In genomic region chr8:63109761-63110160, GRCm38 (mm10) we compare ENCODE assay signal across 23 mouse cellular contexts.
"Had no signal": no experiment of that assay in that cellular context is flagged by ENCODE, and none has a peak within 500 bp of the region (broad histone marks: within the 10 kb centered on the region; RNA-seq: fewer than 3 reads in every experiment).

No protein-coding gene starts in this region.

- H3K4me2 ChIP-seq: limb, embryonic 13.5 days; liver, embryonic 12.5 days; liver, embryonic 15.5 days; lung, embryonic 15.5 days; midbrain, embryonic 13.5 days; stomach, embryonic 15.5 days had no signal

- DNase-seq: kidney, adult 2 months; kidney, postnatal 25 days; layer of hippocampus, postnatal 36 days; liver; lung, adult 18-20 months; lung, postnatal 10 days; lung, postnatal 36 days; right cerebral cortex, postnatal 25 days; spleen, adult 18-20 months; thymus, adult 2 months; thymus, postnatal 14 days; thymus, postnatal 4 days had no signal

- ATAC-seq: intestine, postnatal 0 days; liver, embryonic 12.5 days; midbrain, embryonic 13.5 days had no signal

- H3K4me3 ChIP-seq: limb, embryonic 10.5 days; limb, embryonic 13.5 days; liver, embryonic 12.5 days; liver, embryonic 15.5 days; lung, embryonic 15.5 days; megakaryocyte, embryonic 14.5 days; midbrain, embryonic 10.5 days; midbrain, embryonic 13.5 days; stomach, embryonic 15.5 days had no signal

- H3K9ac ChIP-seq: limb, embryonic 13.5 days; liver, embryonic 12.5 days; liver, embryonic 15.5 days; lung, embryonic 15.5 days; midbrain, embryonic 13.5 days; stomach, embryonic 15.5 days had no signal

- H3K9me3 ChIP-seq: limb, embryonic 10.5 days; limb, embryonic 13.5 days; liver, embryonic 12.5 days; liver, embryonic 15.5 days; lung, embryonic 15.5 days; megakaryocyte, embryonic 14.5 days; midbrain, embryonic 10.5 days; midbrain, embryonic 13.5 days; stomach, embryonic 15.5 days had no signal

- H3K36me3 ChIP-seq: limb, embryonic 10.5 days; limb, embryonic 13.5 days; liver, embryonic 12.5 days; liver, embryonic 15.5 days; lung, embryonic 15.5 days; midbrain, embryonic 10.5 days; midbrain, embryonic 13.5 days; stomach, embryonic 15.5 days had no signal

- H3K4me1 ChIP-seq: limb, embryonic 10.5 days; limb, embryonic 13.5 days; liver, embryonic 12.5 days; liver, embryonic 15.5 days; lung, embryonic 15.5 days; megakaryocyte, embryonic 14.5 days; midbrain, embryonic 10.5 days; midbrain, embryonic 13.5 days; stomach, embryonic 15.5 days had no signal

- H3K27me3 ChIP-seq: limb, embryonic 13.5 days; liver, embryonic 12.5 days; liver, embryonic 15.5 days; lung, embryonic 15.5 days; megakaryocyte, embryonic 14.5 days; midbrain, embryonic 13.5 days; stomach, embryonic 15.5 days had no signal

- H3K27ac ChIP-seq: kidney, postnatal 0 days; limb, embryonic 10.5 days; limb, embryonic 13.5 days; liver, embryonic 12.5 days; liver, embryonic 15.5 days; lung, embryonic 15.5 days; midbrain, embryonic 10.5 days; midbrain, embryonic 13.5 days; stomach, embryonic 15.5 days had no signal
